Mouse (Mus musculus): Measurements from ENCODE around the gene Ech1. TPM values are rescaled to one million over a fixed set of nuclear protein-coding genes. Genes with fewer than 3 reads are reported as not detected.

Ech1 gene
- polyA plus RNA-seq (2015; fragmentation: Nextera tagmentation; extraction: Ambion mirVana), result 172 and 201 TPM in 2 replicates

GRCm38 (mm10) chr7:28824941-28825685, at the start of gene Ech1:
TSS of gene Ech1 (plus strand) at chr7:28825217.
- ATAC-seq (ENCODE audit: low read depth), result peak; percentile 78
- H3K9me3 ChIP-seq (replicated peaks; ENCODE audit: control insufficient read depth, low read length), result no peaks in the 10 kb centered on the region
- peak within 1 kb of the TSS; percentile 70 for H3K4me2 ChIP-seq (ENCODE audit: low read depth, low read length)
- 2% methylated on average over 33 of the region's 33 CpGs for WGBS (ENCODE audit: insufficient replicate concordance)
- peak within 1 kb of the TSS; percentile 68 for H3K4me3 ChIP-seq (ENCODE audit: low read depth, low read length)
- peaks cover 30% of the 10 kb centered on the region for H3K4me1 ChIP-seq (ENCODE audit: control insufficient read depth, low read depth, low read length)
- H3K9ac ChIP-seq (ENCODE audit: low read depth, low read length), result peak within 1 kb of the TSS; percentile 71
- H3K27ac ChIP-seq (ENCODE audit: low read length), result peak within 1 kb of the TSS; percentile 75
- H3K27me3 ChIP-seq (ENCODE audit: control insufficient read depth, insufficient read depth, low read depth, low read length), result no peaks in the 10 kb centered on the region
- H3K36me3 ChIP-seq (ENCODE audit: control insufficient read depth, insufficient read depth), result peaks cover 33% of the 10 kb centered on the region

- Histone ChIP-seq H3K4me2 (ENCODE audit: low read depth, low read length) (no peak overlapping the region), H3K4me1 (ENCODE audit: control insufficient read depth, low read depth, low read length) (peaks cover 9% of the 10 kb centered on the region), H3K9me3 (replicated peaks; ENCODE audit: control insufficient read depth, low read length) (no peaks in the 10 kb centered on the region), H3K4me3 (ENCODE audit: low read depth, low read length) (no peak overlapping the region), H3K27ac (ENCODE audit: low read length) (no peak overlapping the region), H3K36me3 (ENCODE audit: control insufficient read depth, insufficient read depth) (no peaks in the 10 kb centered on the region), H3K9ac (ENCODE audit: low read depth, low read length) (no peak overlapping the region), H3K27me3 (ENCODE audit: control insufficient read depth, insufficient read depth, low read depth, low read length) (no peaks in the 10 kb centered on the region)
- WGBS (ENCODE audit: insufficient replicate concordance), result 77% methylated on average over 9 of the region's 9 CpGs
- ATAC-seq (ENCODE audit: low read depth), result no peak
Measured at GRCm38 (mm10) chr7:28778825-28779224, 46.2 kb upstream of the Ech1 start.

GRCm38 (mm10) chr7:28780067-28780658, 44.9 kb upstream of the Ech1 start:
- H3K9ac ChIP-seq (ENCODE audit: low read depth, low read length), result no peak overlapping the region
- peaks cover 9% of the 10 kb centered on the region for H3K4me1 ChIP-seq (ENCODE audit: control insufficient read depth, low read depth, low read length)
- H3K36me3 ChIP-seq (ENCODE audit: control insufficient read depth, insufficient read depth), result no peaks in the 10 kb centered on the region
- H3K27ac ChIP-seq (ENCODE audit: low read length), result peak overlapping the region; percentile 59
- WGBS (ENCODE audit: insufficient replicate concordance), result 41% methylated on average over 6 of the region's 6 CpGs
- no peak overlapping the region for H3K4me2 ChIP-seq (ENCODE audit: low read depth, low read length)
- H3K4me3 ChIP-seq (ENCODE audit: low read depth, low read length), result no peak overlapping the region
- peak; percentile 60 for ATAC-seq (ENCODE audit: low read depth)
- H3K27me3 ChIP-seq (ENCODE audit: control insufficient read depth, insufficient read depth, low read depth, low read length), result no peaks in the 10 kb centered on the region
- H3K9me3 ChIP-seq (replicated peaks; ENCODE audit: control insufficient read depth, low read length), result no peaks in the 10 kb centered on the region

GRCm38 (mm10) chr7:28780857-28781256, 44.2 kb upstream of the Ech1 start:
- WGBS (ENCODE audit: insufficient replicate concordance), result 50% methylated on average over 7 of the region's 7 CpGs
- no peaks in the 10 kb centered on the region for H3K36me3 ChIP-seq (ENCODE audit: control insufficient read depth, insufficient read depth)
- no peaks in the 10 kb centered on the region for H3K9me3 ChIP-seq (replicated peaks; ENCODE audit: control insufficient read depth, low read length)
- no peak overlapping the region for H3K27ac ChIP-seq (ENCODE audit: low read length)
- no peak overlapping the region for H3K9ac ChIP-seq (ENCODE audit: low read depth, low read length)
- H3K4me2 ChIP-seq (ENCODE audit: low read depth, low read length), result no peak overlapping the region
- no peaks in the 10 kb centered on the region for H3K27me3 ChIP-seq (ENCODE audit: control insufficient read depth, insufficient read depth, low read depth, low read length)
- ATAC-seq (ENCODE audit: low read depth), result no peak
- peaks cover 9% of the 10 kb centered on the region for H3K4me1 ChIP-seq (ENCODE audit: control insufficient read depth, low read depth, low read length)
- H3K4me3 ChIP-seq (ENCODE audit: low read depth, low read length), result no peak overlapping the region

GRCm38 (mm10) chr7:28781261-28781663, 43.8 kb upstream of the Ech1 start:
- WGBS (ENCODE audit: insufficient replicate concordance), result 61% methylated on average over 8 of the region's 8 CpGs
- no peaks in the 10 kb centered on the region for H3K36me3 ChIP-seq (ENCODE audit: control insufficient read depth, insufficient read depth)
- H3K4me2 ChIP-seq (ENCODE audit: low read depth, low read length), result no peak overlapping the region
- H3K27ac ChIP-seq (ENCODE audit: low read length), result peak overlapping the region; percentile 19; the same call in 1 of the 2 replicates
- no peak overlapping the region for H3K9ac ChIP-seq (ENCODE audit: low read depth, low read length)
- H3K4me3 ChIP-seq (ENCODE audit: low read depth, low read length), result no peak overlapping the region
- peaks cover 9% of the 10 kb centered on the region for H3K4me1 ChIP-seq (ENCODE audit: control insufficient read depth, low read depth, low read length)
- H3K9me3 ChIP-seq (replicated peaks; ENCODE audit: control insufficient read depth, low read length), result no peaks in the 10 kb centered on the region
- H3K27me3 ChIP-seq (ENCODE audit: control insufficient read depth, insufficient read depth, low read depth, low read length), result no peaks in the 10 kb centered on the region
- no peak for ATAC-seq (ENCODE audit: low read depth)

GRCm38 (mm10) chr7:28785161-28785560, 39.9 kb upstream of the Ech1 start:
- 62% methylated on average over 5 of the region's 5 CpGs for WGBS (ENCODE audit: insufficient replicate concordance)
- H3K27me3 ChIP-seq (ENCODE audit: control insufficient read depth, insufficient read depth, low read depth, low read length), result no peaks in the 10 kb centered on the region

GRCm38 (mm10) chr7:28787884-28788283, 37.1 kb upstream of the Ech1 start:
- H3K4me2 ChIP-seq (ENCODE audit: low read depth, low read length), result no peak overlapping the region
- H3K9ac ChIP-seq (ENCODE audit: low read depth, low read length), result no peak overlapping the region
- no peak overlapping the region for H3K4me3 ChIP-seq (ENCODE audit: low read depth, low read length)
- no peaks in the 10 kb centered on the region for H3K36me3 ChIP-seq (ENCODE audit: control insufficient read depth, insufficient read depth)
- no peaks in the 10 kb centered on the region for H3K4me1 ChIP-seq (ENCODE audit: control insufficient read depth, low read depth, low read length)
- no peaks in the 10 kb centered on the region for H3K27me3 ChIP-seq (ENCODE audit: control insufficient read depth, insufficient read depth, low read depth, low read length)
- WGBS (ENCODE audit: insufficient replicate concordance), result 77% methylated on average over 9 of the region's 9 CpGs
- no peak overlapping the region for H3K27ac ChIP-seq (ENCODE audit: low read length)
- no peak for ATAC-seq (ENCODE audit: low read depth)
- no peaks in the 10 kb centered on the region for H3K9me3 ChIP-seq (replicated peaks; ENCODE audit: control insufficient read depth, low read length)

More at GRCm38 (mm10) chr7:28785161-28785560, 39.9 kb upstream of the Ech1 start:
- no peaks in the 10 kb centered on the region for H3K36me3 ChIP-seq (ENCODE audit: control insufficient read depth, insufficient read depth)
- H3K4me3 ChIP-seq (ENCODE audit: low read depth, low read length), result no peak overlapping the region
- ATAC-seq (ENCODE audit: low read depth), result no peak
- no peaks in the 10 kb centered on the region for H3K9me3 ChIP-seq (replicated peaks; ENCODE audit: control insufficient read depth, low read length)
- H3K4me1 ChIP-seq (ENCODE audit: control insufficient read depth, low read depth, low read length), result peaks cover 8% of the 10 kb centered on the region
- no peak overlapping the region for H3K4me2 ChIP-seq (ENCODE audit: low read depth, low read length)
- no peak overlapping the region for H3K27ac ChIP-seq (ENCODE audit: low read length)
- no peak overlapping the region for H3K9ac ChIP-seq (ENCODE audit: low read depth, low read length)

- Histone ChIP-seq H3K9ac (ENCODE audit: low read depth, low read length) (peak within 1 kb of the TSS; percentile 21; the same call in 1 of the 2 replicates), H3K4me1 (ENCODE audit: control insufficient read depth, low read depth, low read length) (no peaks in the 10 kb centered on the region), H3K27ac (ENCODE audit: low read length) (no peak within 1 kb of the TSS), H3K4me2 (ENCODE audit: low read depth, low read length) (peak within 1 kb of the TSS; percentile 14; the same call in 1 of the 2 replicates), H3K27me3 (ENCODE audit: control insufficient read depth, insufficient read depth, low read depth, low read length) (no peaks in the 10 kb centered on the region), H3K4me3 (ENCODE audit: low read depth, low read length) (peak within 1 kb of the TSS; percentile 22), H3K9me3 (replicated peaks; ENCODE audit: control insufficient read depth, low read length) (no peaks in the 10 kb centered on the region), H3K36me3 (ENCODE audit: control insufficient read depth, insufficient read depth) (no peaks in the 10 kb centered on the region)
- 41% methylated on average over 5 of the region's 5 CpGs for WGBS (ENCODE audit: insufficient replicate concordance)
- no peak for ATAC-seq (ENCODE audit: low read depth)
Measured at GRCm38 (mm10) chr7:28788307-28789195, 36.5 kb upstream of the Ech1 start, which contains the start of gene Rinl. TSS of gene Rinl (plus strand) at chr7:28788969.
